Mouse (Mus musculus) myocyte (in vitro differentiated cells): ENCODE results near the gene Zfp106.

Source experiments
- POLR2A ChIP-seq: IDR thresholded peaks from one replicate; pipeline ENCODE4 v1.6.1; 2011; ENCODE audit warnings: low read depth, mild to moderate bottlenecking, control low read depth, moderate library complexity; ENCODE audit not compliant: insufficient read length
- POLR2AphosphoS2 ChIP-seq: IDR thresholded peaks from one replicate; pipeline ENCODE4 v1.6.1; 2011; ENCODE audit warnings: low read depth, control low read depth; ENCODE audit not compliant: insufficient read length
- SRF ChIP-seq: IDR thresholded peaks from one replicate; pipeline ENCODE4 v1.6.1; 2011; ENCODE audit warnings: low read depth; ENCODE audit not compliant: control insufficient read depth, insufficient read length
- USF1 ChIP-seq: IDR thresholded peaks from one replicate; pipeline ENCODE4 v1.6.1; 2011; ENCODE audit warnings: low read depth, mild to moderate bottlenecking, control low read depth, moderate library complexity

GRCm38 (mm10) chr2:120463328-120463727 lies 100.3 kb downstream of the Zfp106 start:
- TF ChIP-seq POLR2AphosphoS2 (no peak), POLR2A (no peak), USF1 (no peak), SRF (no peak)
